Mouse (Mus musculus) monocyte, adult 2 months (primary cell): ENCODE results near the gene Nfatc2ip.
A peak's percentile ranks its signal among the peaks of the same experiment; 100 is the strongest.
"Not testable (repeated sequence)": the region's sequence is repeated elsewhere in the genome, so short reads cannot be mapped to it uniquely, and the experiment has no call there.

Experiments used
- DNase-seq, 2 experiments: peaks; one replicate each; pipeline ENCODE4 v3.0.0; 2022; ENCODE audit warnings: low spot score in 2 of 2, low read depth in 1 of 2

The Nfatc2ip gene

GRCm38 (mm10) chr7:126411061-126411460, 14.5 kb upstream of the Nfatc2ip start:
- no peak for DNase-seq

DNA sequence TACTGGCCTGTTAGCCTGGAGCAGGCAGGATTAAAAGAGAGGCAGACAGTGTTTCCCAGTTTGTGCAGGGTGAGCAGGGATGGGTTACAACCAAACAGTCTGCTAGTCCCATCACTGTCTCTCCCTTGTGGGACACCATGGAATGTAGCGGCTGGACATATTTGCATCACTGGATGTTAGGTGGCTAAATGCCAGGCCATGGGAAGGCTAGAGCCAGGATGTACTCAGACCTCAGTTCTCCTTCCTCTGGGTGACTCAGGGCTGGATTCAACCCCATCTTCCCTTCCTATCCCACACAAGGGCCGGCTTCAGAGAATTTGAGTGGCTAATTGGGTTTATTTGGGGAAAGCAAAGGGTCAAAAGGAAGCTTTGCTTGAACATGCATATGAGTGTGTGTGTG, 12.1 kb upstream of the Nfatc2ip start:
- DNase-seq, result no peak

- DNase-seq, result not testable (repeated sequence)
Observed at GRCm38 (mm10) chr7:126402518-126402917, 6.0 kb upstream of the Nfatc2ip start.

DNA sequence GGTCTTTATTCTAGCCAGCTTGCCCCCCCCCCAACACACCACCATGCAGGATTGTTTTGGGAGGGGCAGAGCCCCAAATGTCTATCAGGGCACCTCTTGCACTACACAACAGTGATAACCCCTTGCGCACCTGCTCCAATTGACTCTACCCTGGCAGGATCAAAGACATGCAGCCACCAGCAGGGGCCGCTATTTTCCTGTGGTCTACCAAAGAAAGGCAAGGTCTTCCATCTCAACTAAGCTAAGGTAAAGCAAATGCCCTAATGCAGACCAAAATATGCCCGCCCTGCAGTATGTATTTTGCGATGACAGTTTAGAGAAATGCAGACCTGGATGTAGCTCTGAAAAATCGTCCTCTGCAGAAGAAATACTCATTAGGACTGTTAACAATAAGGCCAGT, 3.0 kb upstream of the Nfatc2ip start:
- peak; percentile 13 to 68 for DNase-seq

DNA sequence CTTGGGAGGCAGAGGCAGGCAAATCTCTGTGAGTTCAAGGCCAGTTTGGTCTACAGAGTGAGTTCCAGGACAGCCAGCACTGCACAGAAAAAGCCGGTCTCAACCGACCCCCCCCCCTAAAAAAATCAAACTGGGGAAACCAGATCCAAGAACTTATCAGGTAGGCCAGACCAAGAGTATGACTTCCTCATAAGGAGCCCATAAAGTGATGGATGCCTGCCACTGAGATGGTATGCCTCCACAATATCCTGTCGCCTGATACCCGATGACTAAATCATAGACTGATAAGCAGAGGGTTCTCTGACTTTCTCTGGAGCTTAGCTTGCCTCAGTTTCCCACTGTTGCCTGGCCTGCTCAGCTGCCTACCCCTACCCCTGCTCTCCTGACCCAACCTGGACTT, 1.3 kb upstream of the Nfatc2ip start:
- DNase-seq, result no peak

DNA sequence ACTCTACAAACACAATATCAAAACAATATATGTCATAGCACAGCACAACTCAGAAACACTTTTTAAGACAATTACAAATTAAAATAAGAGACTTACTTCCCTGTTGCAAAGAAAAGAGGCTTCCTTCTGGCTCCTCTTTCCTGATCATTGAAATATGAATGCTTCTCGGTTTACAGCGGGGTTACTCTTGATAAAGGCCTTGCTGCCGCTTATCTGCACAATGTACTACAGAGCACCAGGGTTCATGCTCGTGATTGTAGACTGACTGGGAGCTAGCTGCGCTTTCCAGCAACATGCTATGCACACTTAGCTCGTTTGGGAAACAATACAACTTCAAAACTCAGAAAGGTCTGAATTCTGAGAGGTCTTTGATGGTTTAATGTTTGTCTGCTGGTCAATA, 684 bp upstream of the Nfatc2ip start:
- no peak for DNase-seq

DNA sequence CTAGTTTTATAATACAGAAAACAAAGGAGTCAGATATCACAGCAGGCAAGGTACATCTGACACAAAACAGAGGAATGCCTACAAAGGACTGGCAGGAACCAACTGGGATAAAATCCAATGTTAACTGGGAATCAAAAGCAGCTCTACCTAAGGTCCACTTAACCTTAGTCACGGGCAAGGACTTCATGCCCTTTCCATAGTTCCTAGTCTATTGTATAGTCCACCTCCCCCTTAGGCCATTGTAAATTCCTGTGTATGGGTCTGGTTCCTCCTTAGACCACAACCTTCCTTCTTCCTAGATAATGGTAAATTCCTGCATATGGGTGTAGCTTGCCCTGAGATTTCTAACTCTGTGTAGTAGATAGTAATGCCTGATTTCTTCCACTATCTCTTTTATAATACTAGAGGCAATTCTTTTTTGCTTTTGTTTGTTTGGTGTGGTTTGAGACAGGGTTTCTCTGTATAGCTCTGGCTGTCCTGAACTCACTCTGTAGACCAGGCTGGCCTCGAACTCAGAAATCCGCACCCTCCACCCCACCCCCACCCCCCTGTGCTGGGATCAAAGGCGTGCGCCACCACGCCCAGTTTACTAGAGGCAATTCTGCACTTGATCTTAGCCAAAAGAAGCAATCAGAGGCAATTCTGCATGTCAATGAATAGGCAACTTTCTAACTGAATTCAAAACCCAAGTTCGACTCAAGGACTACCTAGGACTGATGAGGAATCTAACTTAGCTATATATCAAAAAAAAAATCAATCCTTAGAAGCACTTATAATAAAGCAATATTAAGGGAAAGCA, 4.3 kb downstream of the Nfatc2ip start:
- DNase-seq, result not testable (repeated sequence)

GRCm38 (mm10) chr7:126388185-126388584, 8.4 kb downstream of the Nfatc2ip start:
- no peak for DNase-seq

DNA sequence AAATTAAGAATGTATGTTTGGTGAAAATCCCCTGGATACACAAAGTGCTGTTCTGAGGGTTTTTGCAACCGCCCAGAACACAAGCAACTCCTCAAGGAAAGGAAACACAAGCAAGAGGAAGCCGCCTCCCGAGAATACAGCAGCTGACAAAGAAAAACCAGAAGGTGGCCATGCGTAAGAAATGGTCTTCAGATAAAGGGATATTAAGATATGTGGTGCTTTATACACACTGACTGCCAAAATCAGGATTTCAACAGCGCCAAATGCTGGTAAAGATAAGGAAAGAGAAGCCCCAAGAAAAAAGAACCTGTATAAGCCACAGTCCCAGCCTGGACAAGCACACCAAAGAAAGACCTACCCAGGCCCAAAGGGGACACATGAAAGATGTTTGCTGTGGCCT, 13.0 kb downstream of the Nfatc2ip start:
- DNase-seq, result no peak

DNA sequence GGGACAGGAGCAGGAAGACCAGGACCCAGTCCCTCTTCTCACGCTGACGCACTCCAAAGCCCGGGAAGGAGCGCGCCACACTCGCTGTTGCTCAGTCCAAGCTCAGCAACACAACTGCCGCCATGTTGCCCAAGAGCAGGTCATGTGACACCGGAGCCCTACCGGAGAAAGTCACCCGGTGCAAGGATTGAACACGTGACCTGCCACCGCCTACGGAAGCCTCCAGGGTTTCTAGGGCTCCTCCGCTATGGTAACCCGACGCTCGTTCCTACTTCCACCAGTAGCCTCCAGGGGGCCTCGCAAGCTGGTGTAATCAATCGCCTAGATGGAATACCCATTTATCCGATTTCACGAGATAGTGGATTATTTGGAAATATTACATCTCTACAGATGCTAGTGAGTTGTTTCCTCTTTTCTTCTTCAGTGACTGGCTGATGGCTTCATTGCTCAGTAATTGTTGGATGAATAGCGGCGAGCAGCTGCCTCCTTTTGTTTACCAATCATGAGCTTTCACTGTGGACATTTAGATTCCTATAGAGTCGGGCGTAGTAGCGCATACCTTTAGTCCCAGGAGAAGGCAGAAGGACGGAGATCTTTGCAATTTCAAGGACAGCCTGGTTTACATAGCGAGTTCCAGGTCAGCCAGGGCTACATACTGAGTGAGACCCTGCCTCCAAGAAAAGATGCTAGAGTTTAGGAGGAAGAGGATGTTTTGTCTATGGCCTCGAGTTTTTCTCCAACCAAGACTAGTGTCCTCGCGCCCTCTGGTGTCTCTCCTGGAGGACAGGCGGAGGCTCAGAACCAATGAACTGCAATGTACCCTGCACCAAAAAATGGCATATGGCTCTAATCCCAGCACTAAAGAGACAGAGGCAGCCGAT, 19.0 kb downstream of the Nfatc2ip start, which contains the start of gene Spns1:
Gene Spns1 (minus strand): TSS at position 173 of the 881 bp plus-strand sequence.
- DNase-seq, result peak; percentile 79 to 87

GRCm38 (mm10) chr7:126376903-126377277, 19.6 kb downstream of the Nfatc2ip start:
- no peak for DNase-seq

- no peak for DNase-seq
Observed at GRCm38 (mm10) chr7:126375012-126375411, 21.5 kb downstream of the Nfatc2ip start.

DNA sequence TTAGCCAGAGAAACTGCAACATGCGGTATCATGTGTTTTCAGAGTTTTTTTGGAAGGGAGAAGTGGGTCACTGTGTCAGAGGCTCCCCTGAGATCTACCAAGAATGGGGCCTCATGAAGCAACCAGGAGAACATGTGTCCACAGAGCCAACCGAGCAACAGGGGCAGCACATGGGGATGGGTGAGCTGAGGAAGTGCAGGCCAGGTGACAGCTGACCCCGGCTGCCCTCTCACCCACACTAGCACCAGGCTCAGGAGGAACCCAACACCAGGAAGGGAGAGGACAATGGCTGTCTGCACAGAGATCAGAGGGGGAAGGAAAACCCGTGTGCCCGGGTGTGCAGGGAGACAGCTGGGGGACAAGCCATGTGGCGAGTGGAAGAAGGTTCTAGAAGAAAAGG, 22.0 kb downstream of the Nfatc2ip start:
- no peak for DNase-seq

DNA sequence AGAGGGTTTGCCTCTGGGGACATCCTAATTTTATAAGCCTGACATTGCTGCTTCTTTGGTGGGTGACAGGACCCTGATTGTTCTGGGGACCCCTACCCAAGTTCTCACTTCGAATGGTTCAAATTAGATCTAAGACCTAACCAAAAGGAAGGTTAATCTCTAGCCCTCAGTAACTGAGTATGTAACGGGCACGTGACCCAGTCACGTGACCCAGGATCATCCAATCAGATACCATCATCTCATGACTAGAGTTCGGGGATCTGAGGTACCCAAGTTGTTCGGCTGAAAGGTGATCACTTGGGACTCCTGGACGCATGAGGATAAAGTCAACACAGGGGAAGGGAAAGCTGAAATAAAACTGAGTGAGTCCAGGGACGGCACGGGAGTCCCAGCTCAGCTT, 23.5 kb downstream of the Nfatc2ip start:
- DNase-seq, result no peak

DNA sequence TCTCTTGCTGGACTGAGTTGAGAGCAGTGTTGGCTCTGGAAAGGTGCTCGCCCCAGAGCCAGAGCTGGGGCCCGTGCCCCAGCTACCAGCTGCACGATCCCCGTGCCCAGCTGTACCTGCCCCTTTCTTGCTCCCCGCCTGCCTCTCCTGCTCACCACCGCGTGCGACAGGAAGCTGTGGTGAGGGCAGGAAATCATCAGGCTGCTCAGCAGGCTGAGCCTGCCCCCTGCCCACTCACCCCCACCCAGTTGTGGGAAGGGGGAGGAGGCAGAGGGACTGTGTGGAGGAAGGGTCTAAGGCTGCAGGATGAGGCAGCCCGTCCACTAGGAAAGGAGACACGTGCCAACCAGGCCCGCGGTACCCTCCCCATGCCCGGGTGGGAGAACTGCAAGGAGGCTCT, 27.1 kb downstream of the Nfatc2ip start, which contains the start of gene Lat:
Gene Lat (minus strand): TSS at position 178 of the 400 bp plus-strand sequence.
- no peak for DNase-seq

- no peak for DNase-seq
Observed at GRCm38 (mm10) chr7:126368367-126368766, 28.2 kb downstream of the Nfatc2ip start.

DNA sequence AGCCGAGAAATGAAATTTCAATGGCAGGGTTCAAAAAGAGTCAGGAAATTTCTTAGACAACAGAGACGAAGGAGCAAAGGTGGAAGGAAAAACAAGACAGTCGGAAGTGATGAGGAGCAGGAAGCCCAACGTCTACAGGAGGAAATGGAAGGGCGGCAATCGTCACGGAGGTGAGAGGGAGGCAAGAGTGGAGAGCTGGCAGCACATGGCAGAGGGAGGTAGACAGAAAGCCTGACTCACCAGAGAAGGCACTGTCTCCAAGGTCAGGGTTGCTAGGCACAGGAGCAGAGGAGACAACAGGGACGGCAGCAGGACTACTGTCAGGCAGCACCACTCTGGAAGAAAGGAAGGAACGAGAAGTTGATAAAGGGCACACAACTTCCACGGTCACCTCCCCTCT, 28.9 kb downstream of the Nfatc2ip start:
- DNase-seq, result no peak

- no peak for DNase-seq
Observed at GRCm38 (mm10) chr7:126363038-126363437, 33.5 kb downstream of the Nfatc2ip start.

DNA sequence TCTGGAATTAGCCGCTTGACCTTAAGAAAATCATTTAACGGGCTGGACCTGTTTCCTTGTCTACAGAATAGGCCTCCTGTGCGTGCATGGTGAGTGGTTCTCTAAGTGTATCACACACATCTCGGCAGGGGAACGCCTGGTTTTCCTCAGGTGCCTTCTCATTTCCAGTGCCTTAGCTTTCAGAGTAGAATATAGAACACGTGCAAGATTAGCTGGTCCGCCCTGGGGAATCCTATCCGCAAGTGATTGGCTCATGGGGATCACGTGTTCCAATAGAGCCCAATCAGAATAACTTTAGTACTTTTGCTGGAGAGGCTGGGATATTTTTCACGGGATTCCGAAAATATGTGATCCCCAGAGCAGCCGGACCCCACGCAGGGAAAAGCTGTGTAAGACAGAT, 37.5 kb downstream of the Nfatc2ip start:
- DNase-seq, result no peak

DNA sequence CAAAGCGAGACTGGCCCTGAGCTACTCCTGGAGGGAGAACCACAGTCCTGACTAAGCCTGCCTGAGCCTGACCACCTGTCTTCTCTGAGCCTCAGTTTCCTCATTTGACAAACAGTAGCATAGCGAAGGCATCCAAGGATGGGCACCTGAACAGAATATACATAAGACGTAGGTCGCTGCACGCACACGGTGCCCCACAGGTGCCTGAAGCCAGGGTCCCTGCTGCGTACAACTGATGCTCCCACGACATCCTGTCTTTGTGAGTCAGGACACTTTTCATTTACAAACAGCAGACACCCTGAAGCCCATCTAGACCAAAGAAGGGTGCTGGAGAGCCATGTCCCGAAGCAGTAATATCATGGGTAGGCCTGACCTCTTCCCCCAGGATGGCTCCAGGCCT, 38.1 kb downstream of the Nfatc2ip start:
- no peak for DNase-seq

DNA sequence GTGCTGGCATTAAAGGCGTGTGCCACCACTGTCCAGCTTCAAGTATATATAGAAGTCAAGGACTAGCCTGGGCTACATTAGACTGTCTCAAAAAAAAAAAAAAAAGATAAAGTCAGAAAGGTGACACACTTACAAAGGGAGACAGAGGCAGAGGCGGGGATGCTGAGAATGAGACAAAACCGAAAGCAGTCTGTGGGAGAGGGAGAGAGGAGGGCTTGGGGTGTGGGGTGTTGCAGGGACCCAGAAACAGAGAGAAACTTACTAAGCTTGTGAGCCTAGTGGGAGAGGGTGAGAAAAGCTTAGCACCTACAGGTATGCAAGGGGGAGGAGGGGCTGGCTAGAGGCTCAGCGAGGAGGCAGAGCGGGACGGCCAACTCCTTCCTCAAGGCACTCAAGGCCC, 38.7 kb downstream of the Nfatc2ip start:
- DNase-seq, result no peak
